8 mouse cellular contexts compared by ENCODE assay signal in genomic region chr13:70840161-70840560, GRCm38 (mm10). TPM values are rescaled to one million over a fixed set of nuclear protein-coding genes. Genes with fewer than 3 reads are reported as not detected.
DNase-seq lines count a peak whose midpoint lies in the region; ATAC-seq and TF ChIP-seq lines count a peak whose summit lies in the region.
"Had no signal": no experiment of that assay in that cellular context is flagged by ENCODE, and none has a peak within 500 bp of the region (broad histone marks: within the 10 kb centered on the region; RNA-seq: fewer than 3 reads in every experiment).

No protein-coding gene starts in this region.

- DNase-seq in adrenal gland, adult 18-20 months (ENCODE audit: low spot score in 2 of 2): peak; percentile 54 to 64
- DNase-seq in cerebellum, adult 2 months: peak; percentile 59 to 68
- peak; percentile 81 for DNase-seq in intestine, embryonic 14.5 days (ENCODE audit: low spot score)
- peak; percentile 79 to 84 for DNase-seq in left cerebral cortex, adult 18-20 months (ENCODE audit: low spot score in 2 of 2)
- DNase-seq in mesoderm, embryonic 11.5 days (ENCODE audit: low read depth, low spot score): peak; percentile 76
- DNase-seq in right cerebral cortex, postnatal 4 days: peak; percentile 89

- no peaks in the 10 kb centered on the region for H3K36me3 ChIP-seq in intestine, embryonic 14.5 days (ENCODE audit: control insufficient read depth, insufficient read depth, low read length)
- H3K36me3 ChIP-seq: limb, embryonic 15.5 days had no signal

- no peak for TF ChIP-seq POLR2A in cerebellum, adult 2 months (IDR thresholded peaks at IDR 0.05; ENCODE audit: borderline replicate concordance, insufficient read depth, low read length)

- no peaks in the 10 kb centered on the region for H3K27me3 ChIP-seq in cerebellum, adult 2 months (ENCODE audit: control insufficient read depth, insufficient read depth, low read length)
- peaks cover 30% of the 10 kb centered on the region for H3K27me3 ChIP-seq in intestine, embryonic 14.5 days (replicated peaks; ENCODE audit: control insufficient read depth, insufficient read depth, low read length)

- H3K9me3 ChIP-seq in intestine, embryonic 14.5 days (ENCODE audit: control insufficient read depth, low read length): no peaks in the 10 kb centered on the region
- H3K9me3 ChIP-seq: limb, embryonic 15.5 days had no signal

- H3K27ac ChIP-seq in cerebellum, adult 2 months (ENCODE audit: insufficient read depth, low read length): no peak overlapping the region
- no peak overlapping the region for H3K27ac ChIP-seq in intestine, embryonic 14.5 days (ENCODE audit: low read depth)
- H3K27ac ChIP-seq: limb, embryonic 15.5 days had no signal

- peak; percentile 87 for ATAC-seq in frontal cortex, adult (ENCODE audit: low TSS enrichment)
- ATAC-seq in intestine, embryonic 14.5 days (replicated peaks; ENCODE audit: low FRiP score, low TSS enrichment, low read depth): peak; percentile 47; the same call in 1 of the 2 replicates

- TF ChIP-seq CTCF in cerebellum, adult 2 months (IDR thresholded peaks at IDR 0.05; ENCODE audit: borderline replicate concordance, insufficient read depth, low read depth, low read length): peak; percentile 88

- H3K9ac ChIP-seq in intestine, embryonic 14.5 days (ENCODE audit: low read length): no peak overlapping the region
- H3K9ac ChIP-seq: limb, embryonic 15.5 days had no signal

- WGBS in cerebellum, adult 2 months: 6% methylated on average over 6 of the region's 6 CpGs
- WGBS in intestine, embryonic 14.5 days: 3% methylated on average over 6 of the region's 6 CpGs

- H3K4me3 ChIP-seq in cerebellum, adult 2 months (replicated peaks; ENCODE audit: insufficient read depth, low read depth, low read length): no peak overlapping the region
- no peak overlapping the region for H3K4me3 ChIP-seq in intestine, embryonic 14.5 days (ENCODE audit: low read depth, low read length)
- H3K4me3 ChIP-seq: limb, embryonic 15.5 days had no signal

- no peak overlapping the region; the same call in 1 of the 2 replicates for H3K4me2 ChIP-seq in intestine, embryonic 14.5 days (ENCODE audit: low read length)

- H3K4me1 ChIP-seq in cerebellum, adult 2 months (ENCODE audit: control insufficient read depth, insufficient read depth, low read length): no peaks in the 10 kb centered on the region
- peaks cover 7% of the 10 kb centered on the region for H3K4me1 ChIP-seq in intestine, embryonic 14.5 days (replicated peaks; ENCODE audit: control insufficient read depth, insufficient read depth, low read length)

RNA-seq across cellular contexts. Expression of gene Adamts16, which starts 1.4 kb away (rescaled TPM):
- total RNA-seq in adrenal gland, adult 18-20 months (2021): under 1 TPM; 0.10 to 0.48 TPM
- 6.2 and 7.4 TPM in 2 replicates for polyA plus RNA-seq in cerebellum, adult 2 months (2012; rRNA removed)
- polyA plus RNA-seq in intestine, embryonic 14.5 days (2014; fragmentation: Nextera tagmentation; extraction: Ambion mirVana): 1.1 and 1.5 TPM in 2 replicates
- 1 to 10 TPM; 3.6 to 4.3 TPM for total RNA-seq in left cerebral cortex, adult 18-20 months (2021)
